Mouse (Mus musculus) stomach, postnatal 0 days (tissue): ENCODE data around the gene Ptgds. TPM values are rescaled to one million over a fixed set of nuclear protein-coding genes. Genes with fewer than 3 reads are reported as not detected.

Experiments
- ATAC-seq: fragments of 200-750 bp; cut with Nextera tagmentation; 2 replicates; pipeline ENCODE4 v1.8.0; 2017; ENCODE audit not compliant: low FRiP score, low TSS enrichment
- DNase-seq: peaks from one replicate; pipeline ENCODE4 v3.0.0-alpha.2; 2016; ENCODE audit warnings: low spot score
- H3K27ac ChIP-seq: fragments of 300-500 bp; sonication (generic); replicated peaks from 2 replicates; pipeline ENCODE4 v1.5.1; 2014; ENCODE audit warnings: mild to moderate bottlenecking, control low read depth
- H3K27me3 ChIP-seq: fragments of 300-500 bp; sonication (generic); 2 replicates; pipeline ENCODE4 v1.6.1; 2014; ENCODE audit warnings: low read length; ENCODE audit not compliant: control insufficient read depth, insufficient read depth
- H3K36me3 ChIP-seq: fragments of 300-500 bp; sonication (generic); 2 replicates; pipeline ENCODE4 v1.6.1; 2014; ENCODE audit warnings: low read length, mixed read lengths; ENCODE audit not compliant: control insufficient read depth, insufficient read depth
- H3K4me1 ChIP-seq: fragments of 300-500 bp; sonication (generic); replicated peaks from 2 replicates; pipeline ENCODE4 v1.6.1; 2014; ENCODE audit warnings: antibody characterized with exemption; ENCODE audit not compliant: control insufficient read depth, insufficient read depth
- H3K4me2 ChIP-seq: fragments of 300-500 bp; sonication (generic); replicated peaks from 2 replicates; pipeline ENCODE4 v1.6.1; 2014; ENCODE audit warnings: low read depth, mild to moderate bottlenecking, control low read depth, moderate library complexity
- H3K4me3 ChIP-seq: fragments of 300-500 bp; sonication (generic); 2 replicates; pipeline ENCODE4 v1.5.1; 2014; ENCODE audit warnings: low read depth, low read length, control low read depth
- H3K9ac ChIP-seq: fragments of 300-500 bp; sonication (generic); 2 replicates; pipeline ENCODE4 v1.6.1; 2014; ENCODE audit warnings: mild to moderate bottlenecking, low read length, control low read depth, mixed read lengths
- H3K9me3 ChIP-seq: fragments of 300-500 bp; sonication (generic); 2 replicates; pipeline ENCODE4 v1.6.1; 2016; ENCODE audit warnings: low read length; ENCODE audit not compliant: control insufficient read depth
- CTCF ChIP-seq: IDR thresholded peaks from 2 replicates; pipeline ENCODE4 v1.5.1; 2016; ENCODE audit warnings: antibody characterized with exemption, low read depth, mild to moderate bottlenecking, moderate library complexity
- EP300 ChIP-seq: optimal IDR thresholded peaks from 2 replicates; pipeline ENCODE3; 2016; ENCODE audit warnings: antibody characterized with exemption
- WGBS: fragments of 180-500 bp; shearing (Covaris S2); extraction: QIAGEN DNeasy Blood & Tissue Kit; methylation state at CpG from one replicate; pipeline ENCODE4 v1.1.7; 2014; 5-methylcytosine and 5-hydroxymethylcytosine counted together
- polyA plus RNA-seq: library from polyadenylated mRNA; unstranded; fragments of >200 nt; fragmentation: Nextera tagmentation; extraction: Ambion mirVana; gene quantifications from 2 replicates; pipeline ENCODE4 v1.2.1, GENCODE M21; 2015

Gene Ptgds
- polyA plus RNA-seq, 1 experiment from 2014 or later: 4.7 TPM

- WGBS: 61% methylated on average over 3 of the region's 3 CpGs
- no peak overlapping the region for H3K4me3 ChIP-seq
- H3K4me2 ChIP-seq: no peak overlapping the region
- 0 out of 2 replicates have a peak, but pooled peaks cover 10% of the 10 kb centered on the region for H3K4me1 ChIP-seq
- H3K36me3 ChIP-seq: peaks cover 7% of the 10 kb centered on the region; the same call in 1 of the 2 replicates
- no peaks in the 10 kb centered on the region for H3K9me3 ChIP-seq
- H3K27ac ChIP-seq: peak overlapping the region; percentile 86
- ATAC-seq: peak; percentile 68
- peak; percentile 60 for DNase-seq
- H3K9ac ChIP-seq: no peak overlapping the region; the same call in 1 of the 2 replicates
- H3K27me3 ChIP-seq: no peaks in the 10 kb centered on the region
- no peak for TF ChIP-seq CTCF
- peak; percentile 41 for TF ChIP-seq EP300
Observed at GRCm38 (mm10) chr2:25502726-25503125, 32.9 kb upstream of the Ptgds start.

DNA sequence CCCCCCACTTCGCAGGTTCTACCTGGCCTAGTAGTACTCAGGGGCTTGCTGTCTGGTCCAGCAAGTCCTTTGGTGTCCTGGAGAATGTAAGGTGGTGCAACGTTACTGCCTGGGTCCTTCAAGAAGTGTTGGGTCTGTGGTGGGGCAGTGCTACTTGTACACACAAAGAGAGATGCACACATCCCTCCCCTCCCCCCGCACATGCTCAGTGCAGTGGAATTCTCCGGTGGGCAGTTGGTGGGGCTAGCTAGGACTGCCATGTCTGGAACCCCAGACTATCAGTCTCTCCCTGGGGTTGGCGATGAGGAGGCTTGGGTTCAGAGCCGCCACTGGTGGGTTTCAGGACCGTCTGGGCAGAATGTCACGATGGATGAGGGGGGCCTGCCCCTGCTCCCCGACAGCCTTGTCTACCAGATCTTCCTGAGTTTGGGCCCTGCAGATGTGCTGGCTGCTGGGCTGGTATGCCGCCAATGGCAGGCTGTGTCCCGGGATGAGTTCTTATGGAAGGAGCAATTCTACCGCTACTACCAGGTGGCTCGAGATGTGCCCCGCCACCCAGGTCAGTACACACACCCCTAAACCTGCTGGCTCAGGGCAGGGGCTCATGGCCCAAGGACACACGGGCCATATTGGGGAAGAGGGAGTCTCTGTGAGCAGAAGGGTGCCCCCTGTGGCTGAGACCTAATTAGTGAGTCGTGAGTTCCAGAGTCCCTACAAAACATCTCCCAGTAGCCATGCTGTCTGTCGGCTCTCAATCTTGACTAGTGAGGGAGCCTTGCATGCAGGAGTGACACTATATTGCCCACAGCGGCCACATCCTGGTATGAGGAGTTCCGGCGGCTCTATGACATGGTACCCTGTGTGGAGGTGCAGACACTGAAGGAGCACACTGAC, 32.0 kb upstream of the Ptgds start, which contains the start of gene C8g:
C8g (minus strand) TSS at position 127 of the 894 bp plus-strand sequence.
- 71% methylated on average over 20 of the region's 20 CpGs for WGBS

DNA sequence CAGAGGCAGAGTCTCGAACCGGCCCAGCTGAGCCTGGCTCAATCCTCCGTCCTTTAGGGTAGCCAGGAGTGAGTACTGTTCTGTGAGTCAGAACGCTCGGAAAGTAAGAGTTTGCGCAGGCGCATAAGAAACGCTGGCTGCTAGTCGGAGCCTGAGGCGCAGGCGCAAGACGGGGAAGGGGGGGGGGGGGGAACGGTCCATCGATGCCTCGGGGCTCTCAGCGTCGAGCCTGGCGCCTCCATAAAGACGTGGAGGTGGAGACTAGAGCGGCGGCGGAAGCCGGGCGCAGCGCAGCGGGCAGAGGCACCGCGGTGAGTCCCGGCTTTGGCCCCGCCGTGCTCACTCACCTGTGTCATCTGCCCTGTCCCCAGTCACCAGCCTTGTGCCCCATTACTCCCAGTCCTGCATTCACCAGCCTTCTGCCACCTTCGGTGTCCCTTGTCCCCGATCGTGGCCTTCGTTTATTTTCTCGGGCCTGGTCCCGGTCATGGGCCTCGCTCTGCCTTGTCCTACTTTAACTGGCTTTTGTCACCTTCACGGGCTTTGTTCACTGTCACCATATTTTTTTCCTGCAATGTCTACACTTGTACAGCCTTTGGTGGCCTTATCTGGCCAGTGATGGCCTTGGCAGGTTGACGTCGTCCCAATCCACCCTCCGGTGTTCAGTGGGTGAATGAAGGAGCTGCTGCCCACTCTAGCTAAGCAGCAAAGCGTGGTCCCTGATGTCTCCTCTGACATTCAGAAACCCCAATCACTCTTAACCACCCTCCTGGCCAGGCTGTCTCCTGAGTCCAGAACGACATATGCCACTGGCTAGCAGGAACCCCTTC, 30.9 kb upstream of the Ptgds start, which contains the start of gene Fbxw5:
Fbxw5 (plus strand) TSS at position 175 of the 830 bp plus-strand sequence.
- no peak for TF ChIP-seq EP300
- TF ChIP-seq CTCF: no peak
- WGBS: 0% methylated on average over 41 of the region's 44 CpGs
- Histone ChIP-seq H3K4me1 (0 out of 2 replicates have a peak, but pooled peaks cover 10% of the 10 kb centered on the region), H3K9me3 (no peaks in the 10 kb centered on the region), H3K27ac (peak within 1 kb of the TSS; percentile 86), H3K4me3 (peak within 1 kb of the TSS; percentile 84), H3K36me3 (peaks cover 7% of the 10 kb centered on the region; the same call in 1 of the 2 replicates), H3K4me2 (peak within 1 kb of the TSS; percentile 89), H3K9ac (peak within 1 kb of the TSS; percentile 97), H3K27me3 (no peaks in the 10 kb centered on the region)
- peak; percentile 97 for DNase-seq
- peak; percentile 84 for ATAC-seq

More for the DNA sequence above, 32.0 kb upstream of the Ptgds start, which contains the start of gene C8g:
- Histone ChIP-seq H3K9me3 (no peaks in the 10 kb centered on the region), H3K9ac (peak within 1 kb of the TSS; percentile 97), H3K27me3 (no peaks in the 10 kb centered on the region), H3K36me3 (peaks cover 7% of the 10 kb centered on the region; the same call in 1 of the 2 replicates), H3K4me2 (peak within 1 kb of the TSS; percentile 89), H3K4me1 (0 out of 2 replicates have a peak, but pooled peaks cover 10% of the 10 kb centered on the region), H3K4me3 (peak within 1 kb of the TSS; percentile 84), H3K27ac (peak within 1 kb of the TSS; percentile 86)
- TF ChIP-seq CTCF (peak; percentile 22; the same call in 1 of the 2 replicates), EP300 (no peak)
- DNase-seq: no peak
- no peak for ATAC-seq

GRCm38 (mm10) chr2:25500071-25500575, 30.3 kb upstream of the Ptgds start:
- peak; percentile 2; the same call in 1 of the 2 replicates for ATAC-seq
- WGBS: 69% methylated on average over 6 of the region's 6 CpGs
- Histone ChIP-seq H3K9ac (peak overlapping the region; percentile 45), H3K4me3 (peak overlapping the region; percentile 84; the same call in 1 of the 2 replicates), H3K9me3 (no peaks in the 10 kb centered on the region), H3K4me1 (0 out of 2 replicates have a peak, but pooled peaks cover 10% of the 10 kb centered on the region), H3K36me3 (peaks cover 2% of the 10 kb centered on the region; the same call in 1 of the 2 replicates), H3K27me3 (no peaks in the 10 kb centered on the region), H3K4me2 (peak overlapping the region; percentile 50), H3K27ac (no peak overlapping the region; the same call in 1 of the 2 replicates)
- DNase-seq: no peak
- TF ChIP-seq EP300: no peak
- TF ChIP-seq CTCF: no peak
